8 mouse cellular contexts compared by ENCODE assay signal in the genomic region with DNA sequence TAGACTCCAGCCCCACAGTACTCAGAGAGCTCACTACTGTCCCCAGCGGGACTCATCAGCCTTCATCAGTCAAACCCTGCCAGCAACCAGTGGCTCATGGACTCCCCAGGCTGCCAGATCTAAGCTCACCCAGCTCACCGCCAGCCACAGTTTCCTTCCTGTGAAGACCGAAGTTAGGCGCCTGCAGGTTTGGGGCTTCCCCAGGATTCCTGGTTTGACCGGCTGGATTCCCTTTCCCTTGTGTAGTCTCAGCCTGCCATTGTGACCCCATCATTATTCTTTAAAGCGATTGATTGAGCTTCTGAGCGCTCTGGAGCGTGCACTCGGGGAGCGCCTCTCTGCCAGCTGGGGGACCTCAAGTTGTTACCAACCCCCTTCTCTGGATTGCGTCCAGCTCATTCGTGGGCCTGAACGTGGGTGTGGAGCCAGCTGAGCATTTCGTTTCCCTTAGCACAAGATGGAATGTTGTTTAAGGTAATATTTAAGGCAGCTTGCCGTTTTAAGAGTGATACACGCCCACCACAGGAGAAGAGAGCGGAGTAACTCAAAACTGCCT.
DNase-seq lines count a peak whose midpoint lies in the region; ATAC-seq and TF ChIP-seq lines count a peak whose summit lies in the region.

No protein-coding gene starts in this region.

- no peak for TF ChIP-seq CTCF in thymus, adult 2 months (IDR thresholded peaks at IDR 0.05; ENCODE audit: borderline replicate concordance, control insufficient read depth, extremely low read depth, insufficient read depth, low read length, poor library complexity)

- no peak overlapping the region for H3K4me3 ChIP-seq in forebrain, embryonic 13.5 days
- H3K4me3 ChIP-seq in forebrain, embryonic 16.5 days (replicated peaks; ENCODE audit: low read length): no peak overlapping the region
- H3K4me3 ChIP-seq in thymus, adult 2 months (ENCODE audit: control insufficient read depth, insufficient read depth, low read length): no peak overlapping the region
- no peak overlapping the region for H3K4me3 ChIP-seq in neural tube, embryonic 15.5 days (replicated peaks)

- H3K27me3 ChIP-seq in forebrain, embryonic 13.5 days: no peaks in the 10 kb centered on the region
- H3K27me3 ChIP-seq in forebrain, embryonic 16.5 days (replicated peaks; ENCODE audit: control insufficient read depth, insufficient read depth, low read length): no peaks in the 10 kb centered on the region
- no peaks in the 10 kb centered on the region for H3K27me3 ChIP-seq in thymus, adult 2 months (ENCODE audit: control insufficient read depth, insufficient read depth, low read length)
- no peaks in the 10 kb centered on the region for H3K27me3 ChIP-seq in neural tube, embryonic 15.5 days (replicated peaks)

- H3K9me3 ChIP-seq in forebrain, embryonic 13.5 days (replicated peaks): no peaks in the 10 kb centered on the region
- H3K9me3 ChIP-seq in forebrain, embryonic 16.5 days (ENCODE audit: control insufficient read depth, low read length): no peaks in the 10 kb centered on the region; the same call in 1 of the 2 replicates
- no peaks in the 10 kb centered on the region for H3K9me3 ChIP-seq in neural tube, embryonic 15.5 days (replicated peaks)

- DNase-seq in thymus, adult 2 months: peak; percentile 18
- DNase-seq in thymus, adult 18-20 months: no peak
- peak; percentile 34 for DNase-seq in layer of hippocampus, adult 9-11 months
- no peak for DNase-seq in testis, postnatal 14 days (ENCODE audit: low spot score)
- DNase-seq in urinary bladder, postnatal 4 days (ENCODE audit: low spot score in 2 of 2): no peak

- peaks cover 12% of the 10 kb centered on the region for H3K4me1 ChIP-seq in forebrain, embryonic 13.5 days
- H3K4me1 ChIP-seq in forebrain, embryonic 16.5 days (replicated peaks; ENCODE audit: control insufficient read depth, insufficient read depth, low read length): peaks cover 13% of the 10 kb centered on the region
- peaks cover 10% of the 10 kb centered on the region; the same call in 1 of the 2 replicates for H3K4me1 ChIP-seq in thymus, adult 2 months (replicated peaks; ENCODE audit: control insufficient read depth, insufficient read depth, low read length)
- peaks cover 30% of the 10 kb centered on the region for H3K4me1 ChIP-seq in neural tube, embryonic 15.5 days

- no peak for ATAC-seq in forebrain, embryonic 13.5 days
- ATAC-seq in forebrain, embryonic 16.5 days: no peak
- ATAC-seq in neural tube, embryonic 15.5 days (ENCODE audit: low FRiP score): no peak

- no peak overlapping the region for H3K27ac ChIP-seq in forebrain, embryonic 13.5 days
- H3K27ac ChIP-seq in forebrain, embryonic 16.5 days (ENCODE audit: low read length): no peak overlapping the region
- no peak overlapping the region for H3K27ac ChIP-seq in thymus, adult 2 months (ENCODE audit: control insufficient read depth, insufficient read depth, low read length)
- peak overlapping the region; percentile 33; the same call in 1 of the 2 replicates for H3K27ac ChIP-seq in neural tube, embryonic 15.5 days (replicated peaks)

- H3K9ac ChIP-seq in forebrain, embryonic 13.5 days: no peak overlapping the region
- no peak overlapping the region for H3K9ac ChIP-seq in forebrain, embryonic 16.5 days (replicated peaks; ENCODE audit: low read depth, low read length)
- no peak overlapping the region for H3K9ac ChIP-seq in neural tube, embryonic 15.5 days (replicated peaks)

- H3K4me2 ChIP-seq in forebrain, embryonic 13.5 days: 0 out of 2 replicates have a peak overlapping the region, but pooled peaks have one; percentile 5
- H3K4me2 ChIP-seq in forebrain, embryonic 16.5 days (ENCODE audit: low read length): no peak overlapping the region
- H3K4me2 ChIP-seq in neural tube, embryonic 15.5 days: peak overlapping the region; percentile 15; the same call in 1 of the 2 replicates

- TF ChIP-seq POLR2A in thymus, adult 2 months (IDR thresholded peaks at IDR 0.05; ENCODE audit: control insufficient read depth, extremely low read depth, insufficient read depth, low read length, poor library complexity): no peak

- H3K36me3 ChIP-seq in forebrain, embryonic 13.5 days (ENCODE audit: poor library complexity, severe bottlenecking): no peaks in the 10 kb centered on the region
- no peaks in the 10 kb centered on the region for H3K36me3 ChIP-seq in forebrain, embryonic 16.5 days (ENCODE audit: control insufficient read depth, insufficient read depth)
- H3K36me3 ChIP-seq in thymus, adult 2 months (ENCODE audit: control insufficient read depth, insufficient read depth, low read length): no peaks in the 10 kb centered on the region
- H3K36me3 ChIP-seq in neural tube, embryonic 15.5 days: no peaks in the 10 kb centered on the region

- WGBS in forebrain, embryonic 13.5 days: 30% methylated on average over 17 of the region's 17 CpGs
- 26% methylated on average over 17 of the region's 17 CpGs for WGBS in forebrain, embryonic 16.5 days
- WGBS in thymus, adult 2 months: 10% methylated on average over 17 of the region's 17 CpGs
- WGBS in neural tube, embryonic 15.5 days: 27% methylated on average over 17 of the region's 17 CpGs

Comparison
In these comparisons a context has a peak if more than half of its experiments do, and no peak if none do; other contexts are left out.
1. DNase-seq: peak in thymus, adult 2 months (single experiment) and layer of hippocampus, adult 9-11 months (single experiment); none in thymus, adult 18-20 months (0 of 2), testis, postnatal 14 days (single experiment) and urinary bladder, postnatal 4 days (0 of 2).